Mouse (Mus musculus) gastrocnemius, adult 8-10 months (tissue): ENCODE results near the gene Nol10. TPM values are rescaled to one million over a fixed set of nuclear protein-coding genes. Genes with fewer than 3 reads are reported as not detected.
"Not testable (repeated sequence)": the region's sequence is repeated elsewhere in the genome, so short reads cannot be mapped to it uniquely, and the experiment has no call there.

ENCODE experiments used
- DNase-seq, 2 experiments: peaks; one replicate each; pipeline ENCODE4 v3.0.0; 2022; ENCODE audit warnings: low spot score in 2 of 2
- microRNA-seq: library from miRNA; unstranded; fragments of <30 nt; microRNA quantifications from one replicate; pipeline ENCODE4 v1.2.0, GENCODE M21; 2022
- total RNA-seq, 4 experiments: library from RNA; stranded (reverse); gene quantifications; 2 replicates each; pipeline ENCODE4 v1.2.4; 2022

Nol10 gene
- total RNA-seq, 4 experiments from 2014 or later = 6.8 to 9.1 (median 8.6) TPM

GRCm38 (mm10) chr12:17455096-17455495, 106.8 kb downstream of the Nol10 start:
- no peak for DNase-seq

DNA sequence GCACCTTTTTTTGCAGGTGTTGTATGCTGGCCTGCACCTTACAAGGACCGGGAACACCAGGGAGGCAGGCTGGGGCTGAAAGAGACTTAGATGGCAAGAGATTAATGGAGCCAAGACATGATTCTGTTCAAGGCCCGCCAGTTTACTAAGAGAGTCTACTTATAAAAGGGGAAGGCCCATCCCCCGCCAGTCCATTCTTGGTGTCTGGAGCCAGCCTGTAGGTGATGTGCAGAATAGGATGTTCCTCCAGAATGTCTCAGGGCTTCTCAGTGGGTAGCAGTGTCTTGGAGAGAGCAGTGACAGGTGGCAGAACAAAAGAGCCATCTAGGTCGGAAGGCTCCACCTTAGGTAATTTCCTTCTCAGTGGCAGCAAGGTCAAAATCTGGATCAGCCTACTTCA, 111.0 kb downstream of the Nol10 start:
- DNase-seq = not testable (repeated sequence)

DNA sequence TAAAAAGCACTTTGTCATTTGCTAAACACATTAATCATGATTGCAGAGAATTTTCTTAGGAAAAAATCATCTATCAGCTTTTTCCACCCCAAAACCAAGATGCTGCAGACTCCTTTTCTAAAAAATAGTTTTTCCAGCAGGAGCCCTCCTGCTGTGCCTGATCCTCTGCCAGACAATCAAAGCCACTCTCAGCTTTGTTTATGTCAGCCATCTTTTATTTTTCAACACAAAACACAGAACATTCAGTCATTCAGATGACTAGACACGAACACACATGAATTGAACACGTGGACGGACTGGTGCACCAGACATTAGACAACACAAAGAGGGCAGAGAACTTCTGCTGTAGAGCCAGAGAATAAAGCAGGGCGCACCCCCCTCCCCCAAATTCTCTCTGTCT, 115.4 kb downstream of the Nol10 start:
- no peak for DNase-seq

DNA sequence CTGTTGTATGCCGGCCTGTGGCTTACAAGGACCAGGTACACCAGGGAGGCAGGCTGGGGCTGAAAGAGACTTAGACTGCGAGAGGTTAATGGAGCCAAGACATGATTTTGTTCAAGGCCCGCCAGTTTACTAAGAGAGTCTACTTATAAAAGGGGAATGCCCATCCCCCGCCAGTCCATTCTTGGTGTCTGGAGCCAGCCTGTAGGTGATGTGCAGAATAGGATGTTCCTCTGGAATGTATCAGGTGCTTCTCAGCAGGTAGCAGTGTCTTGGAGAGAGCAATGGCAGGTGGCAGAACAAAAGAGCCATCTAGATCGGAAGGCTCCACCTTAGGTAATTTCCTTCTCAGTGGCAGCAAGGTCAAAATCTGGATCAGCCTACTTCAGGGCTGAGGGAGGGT, 116.3 kb downstream of the Nol10 start:
- not testable (repeated sequence) for DNase-seq

GRCm38 (mm10) chr12:17466791-17467190, 118.5 kb downstream of the Nol10 start:
- no peak for DNase-seq

DNA sequence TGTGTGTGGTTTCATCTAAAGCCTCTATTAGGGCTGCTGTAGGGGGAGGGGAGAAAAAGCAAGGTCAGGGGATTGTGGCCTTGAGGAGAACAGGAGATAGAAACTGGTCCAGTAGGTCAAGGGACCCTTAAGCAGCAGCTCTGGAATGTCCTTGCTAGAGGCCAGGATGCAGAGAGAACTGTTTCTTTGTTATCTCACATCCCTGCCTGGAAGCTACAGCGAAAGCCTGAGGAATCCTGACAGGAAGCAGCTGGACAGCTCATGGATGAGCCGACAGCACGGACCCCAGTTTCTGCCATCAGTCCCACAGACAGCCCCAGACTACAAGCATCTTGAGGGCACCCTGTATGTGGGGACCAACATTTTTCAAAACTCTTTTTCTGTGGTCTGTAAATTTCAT, 120.1 kb downstream of the Nol10 start:
- DNase-seq = no peak

DNA sequence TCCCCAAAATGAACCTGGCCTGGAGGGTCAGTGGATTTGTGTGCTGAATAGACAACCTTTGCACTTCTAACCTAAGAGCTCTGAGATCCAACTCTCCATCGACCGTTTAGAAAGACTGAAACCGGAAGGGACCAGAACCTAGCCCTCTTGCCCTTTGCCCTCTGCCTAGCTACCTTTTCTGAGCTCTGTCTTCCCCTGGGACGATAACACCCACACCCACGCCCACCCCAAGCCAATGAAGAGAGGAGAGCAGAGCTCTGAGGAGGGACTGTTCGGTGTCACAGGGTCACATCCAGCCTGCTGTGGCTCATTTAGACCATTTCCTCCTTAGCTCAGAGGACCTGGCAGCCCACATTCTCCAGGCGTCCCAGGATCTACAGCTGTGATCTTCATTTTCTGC, 121.6 kb downstream of the Nol10 start:
- DNase-seq = no peak

GRCm38 (mm10) chr12:17470528-17470927, 122.3 kb downstream of the Nol10 start:
- DNase-seq = not testable (repeated sequence)

DNA sequence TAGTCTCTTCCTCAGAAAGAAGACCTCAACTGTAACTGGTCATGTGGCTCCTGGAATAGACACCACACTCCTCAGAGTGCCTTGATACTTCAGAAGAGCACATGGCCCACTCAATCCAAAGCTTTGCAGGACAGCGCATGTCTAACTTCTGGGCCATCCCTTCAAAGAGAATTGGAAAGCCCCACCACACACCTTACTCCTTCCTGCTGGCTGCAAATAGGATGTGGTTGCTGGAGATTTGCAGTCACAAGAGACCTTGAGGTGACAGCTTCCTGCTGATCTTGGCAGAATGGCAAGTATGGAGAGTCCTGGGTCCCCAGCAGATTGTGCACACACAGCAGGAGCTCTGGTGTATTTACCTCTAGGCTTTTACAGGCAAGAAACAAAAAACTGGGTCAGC, 123.1 kb downstream of the Nol10 start:
- DNase-seq = no peak

DNA sequence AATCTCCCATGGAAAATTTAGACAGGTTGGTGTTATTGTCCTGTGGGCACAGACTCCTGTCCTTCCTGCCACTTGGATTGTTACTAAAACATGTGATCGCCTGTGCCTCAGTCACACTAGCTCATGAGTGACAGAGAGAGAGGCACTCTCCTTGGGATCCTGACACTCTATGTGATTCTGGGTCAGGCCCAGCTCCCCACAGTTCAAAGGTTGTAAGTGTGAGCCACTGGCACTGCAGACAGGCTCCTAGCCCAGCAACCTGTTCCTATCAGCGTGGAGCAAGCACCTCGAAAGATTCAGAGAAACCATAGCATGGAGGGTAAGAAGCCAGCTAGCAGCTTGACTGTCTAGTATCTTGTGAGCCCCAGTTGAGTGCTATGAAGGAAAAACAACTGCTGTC, 124.9 kb downstream of the Nol10 start:
- no peak for DNase-seq

- no peak for DNase-seq
Observed at GRCm38 (mm10) chr12:17473862-17474261, 125.6 kb downstream of the Nol10 start.

GRCm38 (mm10) chr12:17474681-17475080, 126.4 kb downstream of the Nol10 start:
- no peak for DNase-seq

GRCm38 (mm10) chr12:17475146-17475545, 126.9 kb downstream of the Nol10 start:
- DNase-seq = no peak

- no peak for DNase-seq
Observed at GRCm38 (mm10) chr12:17478196-17478595, 129.9 kb downstream of the Nol10 start.

DNA sequence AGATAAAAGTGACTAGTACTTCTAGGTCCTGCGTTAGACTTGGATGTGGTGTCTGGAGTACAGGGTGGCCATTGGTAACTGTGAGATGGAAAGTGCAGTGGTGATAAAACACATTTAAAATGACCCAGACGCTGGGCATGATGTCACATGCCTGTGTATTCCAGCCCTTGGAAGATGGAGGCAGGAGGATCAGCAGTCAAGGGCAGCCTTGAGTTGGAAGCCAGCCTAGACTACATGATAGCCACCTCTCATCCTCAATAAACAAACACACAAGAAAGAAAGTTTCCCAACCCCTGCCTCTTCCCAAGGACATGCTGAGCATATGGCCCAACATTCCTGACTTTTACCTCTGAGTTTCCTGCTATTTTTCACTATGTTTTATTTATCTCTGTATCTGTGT, 130.6 kb downstream of the Nol10 start:
- no peak for DNase-seq

Small RNAs within 50 kb of the gene (microRNA-seq; reads per million reads assigned to microRNA genes)
- 2.5 reads per million for gene Mir3066

Other genes starting within 250 kb of the Nol10 start
- 10 to 100 TPM in 1 of 4 experiments, 1 to 10 TPM in 3; 1.1 to 11.7 (median 2.7) TPM for gene Kcnf1, start 171.6 kb upstream of the Nol10 start, total RNA-seq
- 10 to 100 TPM; 35.7 to 39.4 (median 37.3) TPM for gene Pdia6, start 81.9 kb upstream of the Nol10 start, total RNA-seq
- gene Atp6v1c2, start 19.1 kb upstream of the Nol10 start, total RNA-seq = not detected
- gene Odc1, start 196.3 kb downstream of the Nol10 start, total RNA-seq = 100 to 1,000 TPM in 2 of 4 experiments, 10 to 100 TPM in 2; 83.7 to 236 (median 139) TPM